Mouse (Mus musculus) cerebellum, postnatal 4 days (tissue): Measurements from ENCODE around the gene Slc7a7.
"Not testable (repeated sequence)": the region's sequence is repeated elsewhere in the genome, so short reads cannot be mapped to it uniquely, and the experiment has no call there.

Experiments
- DNase-seq, 2 experiments: peaks; one replicate each; pipeline ENCODE4 v3.0.0; 2022; ENCODE audit warnings: low spot score in 2 of 2, mixed read lengths in 1 of 2

Slc7a7 gene

GRCm38 (mm10) chr14:54377166-54377565 lies 40.4 kb downstream of the Slc7a7 start:
- DNase-seq, result no peak

- DNase-seq, result no peak
These were observed 41.7 kb downstream of the Slc7a7 start for GRCm38 (mm10) chr14:54375916-54376315.

- no peak for DNase-seq
These were observed 44.7 kb downstream of the Slc7a7 start for GRCm38 (mm10) chr14:54372923-54373322.

DNA sequence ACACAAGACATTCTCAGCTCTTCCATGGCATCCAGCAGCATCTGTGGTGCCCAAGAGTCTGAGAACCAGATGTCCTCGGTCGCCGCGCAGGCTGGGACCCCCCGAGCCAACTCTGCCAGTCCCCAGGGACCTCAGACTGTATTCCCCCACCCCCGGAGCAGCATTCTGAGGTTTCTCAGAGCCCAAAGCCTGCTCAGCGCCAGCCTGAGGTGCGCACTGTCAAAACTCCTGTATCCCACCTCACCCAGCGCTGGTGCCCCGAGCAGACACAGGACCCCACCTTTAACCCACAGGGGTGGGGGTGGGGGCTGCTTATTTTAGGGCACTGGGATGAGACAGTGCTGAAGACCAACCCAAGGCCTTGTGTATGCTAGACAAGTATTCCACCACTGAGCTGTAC lies 46.1 kb downstream of the Slc7a7 start:
- no peak for DNase-seq

GRCm38 (mm10) chr14:54370595-54370994 lies 47.0 kb downstream of the Slc7a7 start:
- no peak for DNase-seq

DNA sequence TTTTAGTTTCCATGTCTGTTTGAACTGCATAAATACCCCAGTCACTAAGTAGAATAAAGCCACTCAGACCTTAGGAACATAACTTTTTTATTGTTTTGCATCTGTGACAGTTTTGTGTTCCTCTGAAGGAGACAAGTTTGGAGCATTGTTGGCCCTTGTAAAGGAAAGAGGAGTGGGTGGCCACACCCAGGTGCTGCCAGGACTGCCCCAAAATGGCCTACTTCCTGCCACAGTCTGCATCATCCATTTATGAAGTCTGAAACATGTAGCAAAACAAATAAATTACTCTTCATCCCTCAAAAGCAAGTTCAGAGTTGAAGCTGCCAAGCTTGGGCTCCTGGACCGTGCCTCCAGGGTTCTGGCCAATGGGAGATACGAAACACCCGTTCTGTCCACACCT lies 48.2 kb downstream of the Slc7a7 start:
- DNase-seq, result no peak

DNA sequence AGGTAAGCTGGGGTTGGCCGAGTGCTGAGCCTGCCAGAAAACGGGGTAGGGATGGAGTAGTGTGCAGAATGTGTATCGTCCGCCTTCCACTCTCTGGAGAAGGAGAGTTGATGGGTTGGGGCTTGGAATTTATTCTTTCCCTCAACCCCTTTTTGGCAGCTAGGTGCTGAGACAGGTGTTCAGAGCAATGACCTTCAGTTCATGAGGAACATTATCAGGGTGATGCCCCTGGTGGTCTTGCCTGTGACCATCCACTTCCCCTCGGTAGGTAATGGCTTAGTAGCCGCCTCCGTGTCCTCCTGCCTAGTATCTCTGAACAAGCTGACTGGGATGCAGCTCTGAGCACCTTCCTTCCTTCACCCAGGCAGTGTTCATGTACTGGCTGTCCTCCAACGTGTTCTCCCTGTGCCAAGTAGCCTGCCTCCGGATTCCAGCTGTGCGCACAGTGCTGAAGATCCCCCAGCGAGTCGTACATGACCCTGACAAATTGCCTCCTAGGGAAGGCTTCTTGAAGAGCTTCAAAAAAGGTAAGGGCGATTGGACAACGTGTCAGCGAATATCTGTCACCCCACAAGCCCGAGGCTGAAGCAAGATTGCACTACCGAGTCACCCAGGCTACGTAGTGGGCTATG lies 50.0 kb downstream of the Slc7a7 start:
- DNase-seq, result no peak

DNA sequence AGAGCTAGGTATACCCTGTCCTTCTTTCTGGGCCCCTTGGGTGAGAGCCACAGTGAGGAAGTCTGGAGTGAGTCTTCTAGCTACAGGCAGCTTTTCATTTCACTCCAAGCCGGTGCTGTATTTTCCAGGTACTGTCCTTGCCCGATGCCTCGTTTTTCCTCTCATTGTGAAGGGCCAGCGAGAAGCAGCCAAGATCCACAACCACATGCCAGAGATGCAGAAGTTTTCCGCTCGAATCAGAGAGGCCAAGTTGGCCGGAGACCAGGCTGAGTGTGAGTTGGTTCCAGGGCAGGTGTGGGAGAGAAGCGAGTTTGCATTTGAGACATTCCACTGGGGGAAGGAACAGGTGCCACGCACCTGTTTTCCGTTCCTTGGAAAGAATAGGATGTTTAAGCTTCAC lies 51.0 kb downstream of the Slc7a7 start:
- DNase-seq, result no peak

GRCm38 (mm10) chr14:54365026-54365645 lies 52.4 kb downstream of the Slc7a7 start:
- DNase-seq, result no peak

DNA sequence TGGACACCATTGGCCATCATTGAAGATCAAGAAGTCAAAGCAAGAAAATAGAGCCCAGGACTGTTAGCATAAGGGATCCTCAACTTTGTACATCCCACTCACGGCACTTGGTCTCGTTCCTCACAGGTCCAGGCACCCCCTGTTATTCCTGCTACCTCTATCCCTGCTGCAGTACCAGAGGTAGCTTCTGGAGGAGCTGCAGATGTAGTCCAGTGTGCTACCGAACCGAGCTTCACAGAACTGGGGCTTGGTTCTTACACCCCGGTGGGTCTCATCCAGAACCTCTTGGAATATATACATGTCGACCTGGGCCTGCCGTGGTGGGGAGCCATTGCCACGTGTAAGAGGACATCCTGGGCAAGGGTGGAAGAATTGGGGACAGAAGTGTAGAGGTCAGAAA lies 54.4 kb downstream of the Slc7a7 start:
- DNase-seq, result no peak

DNA sequence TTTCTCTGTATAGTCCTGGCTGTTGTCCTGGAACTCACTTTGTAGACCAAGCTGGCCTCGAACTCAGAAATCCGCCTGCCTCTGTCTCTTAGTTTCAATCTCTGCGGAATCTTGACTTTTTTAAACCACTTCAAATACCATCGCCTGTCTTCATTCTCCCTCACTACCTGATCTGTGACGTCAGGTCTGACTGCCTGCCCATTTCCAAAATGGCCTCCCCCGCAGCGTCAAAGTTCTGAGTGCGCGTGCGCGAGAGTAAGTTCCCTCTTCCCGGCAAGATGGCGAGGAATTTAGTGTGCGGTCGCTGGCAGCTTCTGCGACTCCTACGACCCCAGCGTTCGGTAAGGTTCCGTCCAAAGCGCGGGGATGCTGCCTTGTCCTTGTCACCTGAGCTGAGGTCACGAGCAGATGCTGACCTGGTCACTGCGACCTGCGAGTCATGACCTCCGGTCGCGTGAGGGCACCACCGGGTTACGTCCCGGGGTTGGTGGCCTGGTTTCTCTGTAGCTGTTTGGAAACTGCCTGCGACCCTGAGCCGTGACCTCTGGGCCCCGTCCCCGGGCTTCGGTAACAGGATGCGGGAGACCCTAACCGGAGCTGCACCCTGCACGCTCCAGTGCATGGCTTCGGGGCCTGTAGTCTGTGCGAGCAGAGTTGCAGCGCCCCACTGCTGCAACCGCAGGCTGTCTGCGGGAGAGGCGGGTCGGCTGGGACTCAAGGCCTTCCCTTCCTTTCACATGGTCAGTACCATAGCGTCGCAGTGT lies 56.8 kb downstream of the Slc7a7 start, which contains the start of gene Oxa1l:
Gene Oxa1l, plus strand, starts transcription at position 258 of the 764 bp plus-strand sequence.
- DNase-seq, result peak; percentile 95 to 98

- no peak for DNase-seq
These were observed 63.2 kb downstream of the Slc7a7 start for GRCm38 (mm10) chr14:54354406-54354805.

DNA sequence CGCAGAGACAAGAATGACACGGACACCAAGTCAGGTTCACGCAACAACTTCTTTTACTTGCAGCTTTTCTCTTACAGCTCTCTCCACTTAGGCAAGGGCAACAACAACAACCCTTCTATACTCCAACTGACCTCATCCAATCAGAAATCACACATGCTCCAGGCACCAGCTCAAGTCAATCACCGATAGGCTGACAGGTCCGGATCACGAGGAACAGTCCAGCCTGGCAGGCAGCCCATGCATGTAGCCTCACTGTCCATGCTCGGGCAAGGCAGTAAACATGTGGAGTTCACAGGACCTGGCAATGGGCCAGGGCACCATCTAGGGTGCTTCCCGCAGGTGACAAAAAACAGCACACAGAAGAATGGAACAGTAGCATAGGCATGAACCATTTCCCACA lies 65.3 kb downstream of the Slc7a7 start:
- DNase-seq, result no peak

DNA sequence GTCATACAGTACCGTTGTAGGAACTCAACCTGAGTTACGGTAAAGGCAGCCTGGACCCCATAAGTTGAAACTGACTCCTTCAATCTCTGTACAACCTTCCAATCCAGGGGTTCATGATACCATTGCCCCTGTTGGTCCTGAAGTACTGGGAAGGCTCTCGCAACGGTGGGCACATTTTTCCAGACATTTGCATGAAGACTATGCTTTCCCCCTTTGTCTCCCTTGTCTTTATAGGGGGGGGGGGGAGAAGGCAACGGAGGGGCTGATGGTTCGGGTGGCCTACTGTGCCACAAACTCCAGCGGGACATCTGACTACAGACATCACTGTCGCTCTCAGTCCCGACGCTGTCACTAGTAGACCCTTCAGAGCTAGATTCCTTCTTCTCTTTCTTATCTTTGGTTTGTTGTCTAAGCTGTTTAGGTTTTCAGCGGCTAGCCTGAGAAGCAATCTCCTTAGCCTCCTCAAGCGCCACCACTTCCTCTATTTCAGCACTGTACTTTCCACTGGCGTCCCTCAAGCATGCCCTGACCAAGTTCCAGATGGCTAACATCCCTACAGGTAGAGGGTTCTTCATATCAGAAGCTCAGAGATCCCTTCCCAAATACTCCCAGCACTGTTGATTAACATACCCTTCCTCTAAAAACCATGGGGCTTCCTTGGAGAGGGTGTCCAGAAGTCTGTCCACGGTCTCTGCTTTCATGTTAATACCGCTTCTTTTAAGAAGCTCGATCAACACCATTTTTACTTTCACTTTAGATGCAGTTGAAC lies 66.6 kb downstream of the Slc7a7 start:
- DNase-seq, result not testable (repeated sequence)

DNA sequence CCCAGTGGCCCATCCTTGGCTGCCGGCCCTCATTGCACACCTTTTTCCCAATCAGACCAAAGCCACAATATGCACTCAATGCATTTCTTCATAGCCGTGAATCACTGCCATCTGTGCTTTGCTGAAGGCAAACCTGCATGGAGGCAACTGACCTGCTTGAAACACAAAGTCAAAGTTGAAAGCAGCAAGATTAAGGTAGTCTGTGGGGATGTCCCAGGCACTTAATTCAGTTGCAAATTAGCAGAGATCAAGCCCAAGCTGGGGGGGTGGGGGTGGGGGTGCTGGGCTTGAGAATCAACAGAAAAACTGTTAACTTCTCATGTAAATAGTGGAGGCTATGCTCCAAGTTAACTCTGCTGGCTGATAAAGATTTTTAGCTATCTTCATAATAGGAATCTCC lies 75.8 kb downstream of the Slc7a7 start:
- not testable (repeated sequence) for DNase-seq

GRCm38 (mm10) chr14:54340836-54341235 lies 76.7 kb downstream of the Slc7a7 start:
- no peak for DNase-seq

DNA sequence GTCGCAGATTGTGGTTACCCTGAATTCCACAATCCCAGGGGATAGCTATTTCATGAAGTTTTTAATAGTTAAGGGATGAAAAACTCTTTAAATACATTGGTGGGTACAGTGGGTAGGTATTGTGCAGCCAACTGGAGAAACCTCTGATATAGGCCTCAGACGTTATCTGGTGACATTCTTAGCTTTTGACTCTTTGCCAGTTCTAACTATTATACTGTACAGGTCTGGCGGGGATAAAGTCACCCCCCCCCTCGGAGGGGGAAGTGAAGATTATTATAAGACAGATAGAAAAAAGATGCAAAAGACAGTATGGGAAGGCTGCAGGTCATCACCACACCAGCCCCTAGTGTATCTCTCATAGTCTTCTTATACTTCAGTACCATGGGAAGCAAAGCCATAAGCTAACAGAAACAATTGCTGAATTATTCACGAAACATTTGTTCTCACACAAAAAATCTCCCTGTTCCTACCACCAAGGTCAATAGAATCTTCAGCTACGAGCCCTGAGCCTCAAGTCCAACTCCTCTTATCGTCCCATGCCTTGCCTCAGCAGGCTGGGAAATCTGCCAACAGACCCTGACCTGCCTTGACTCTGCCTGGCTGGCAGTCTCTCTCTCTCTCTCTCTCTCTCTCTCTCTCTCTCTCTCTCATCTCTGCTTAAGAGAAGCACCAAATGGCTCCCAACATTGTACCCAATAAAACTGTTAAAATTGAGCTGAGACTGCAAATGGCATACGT lies 84.0 kb downstream of the Slc7a7 start:
- no peak for DNase-seq

DNA sequence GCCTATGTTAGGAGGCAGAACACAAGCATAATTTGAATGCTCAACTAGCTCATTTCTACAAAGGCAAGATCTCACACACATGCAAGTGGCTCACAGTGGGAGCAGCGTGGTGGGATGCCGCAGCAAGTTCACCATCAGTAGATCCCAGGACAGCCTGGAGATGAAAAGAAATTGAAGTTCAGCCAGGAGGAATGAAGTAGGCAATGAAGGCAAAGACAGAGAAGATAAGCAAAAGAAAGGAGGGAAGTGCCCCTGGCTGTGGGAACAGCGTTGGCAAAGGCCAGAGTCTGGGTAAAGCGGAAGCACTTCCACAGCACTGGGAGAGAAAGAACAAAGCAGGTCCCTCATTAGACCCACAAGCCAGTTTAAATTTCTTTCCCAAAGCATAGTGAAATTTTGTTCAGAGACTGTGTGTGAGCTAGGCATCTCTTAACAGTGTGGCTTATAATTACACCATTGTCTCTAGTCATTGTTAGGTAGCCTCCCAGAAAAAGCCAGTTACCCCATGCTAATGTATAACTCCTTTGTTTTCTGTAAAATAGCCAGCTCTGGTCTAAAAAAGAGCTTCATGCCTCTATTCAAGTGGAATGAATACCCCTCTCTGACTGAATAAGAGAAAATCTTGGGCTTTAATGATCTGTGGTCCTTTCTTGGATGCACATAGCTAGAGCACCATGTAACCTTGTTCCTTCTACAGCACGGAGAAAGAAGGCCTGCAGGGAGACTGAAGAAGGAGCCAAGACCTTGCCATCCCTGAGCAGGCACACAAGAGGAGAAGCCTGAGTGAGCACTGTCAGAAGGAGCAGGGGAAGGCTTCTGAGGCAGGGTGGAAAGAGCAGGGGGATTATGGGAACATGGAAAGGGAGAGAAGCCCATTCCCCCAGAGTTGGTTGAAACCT lies 85.2 kb downstream of the Slc7a7 start:
- DNase-seq, result no peak

DNA sequence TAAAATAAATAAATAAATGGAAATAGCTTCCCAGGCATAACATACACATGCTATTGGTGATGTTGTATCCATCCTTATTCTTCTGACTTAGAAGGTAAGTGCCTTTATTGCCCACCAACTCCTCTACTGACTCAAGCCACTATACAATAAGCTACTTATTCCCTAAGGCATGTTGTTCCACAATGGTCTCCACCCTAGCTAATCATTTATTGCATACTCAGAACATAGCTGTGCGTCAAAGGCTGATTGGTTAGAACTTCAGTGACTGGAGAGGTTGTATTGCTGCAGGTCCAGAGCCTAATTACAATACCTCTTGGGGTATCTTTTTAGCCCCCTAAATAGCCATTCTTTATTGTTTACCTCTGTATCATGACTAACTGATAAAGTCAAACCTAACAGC lies 86.4 kb downstream of the Slc7a7 start:
- no peak for DNase-seq

DNA sequence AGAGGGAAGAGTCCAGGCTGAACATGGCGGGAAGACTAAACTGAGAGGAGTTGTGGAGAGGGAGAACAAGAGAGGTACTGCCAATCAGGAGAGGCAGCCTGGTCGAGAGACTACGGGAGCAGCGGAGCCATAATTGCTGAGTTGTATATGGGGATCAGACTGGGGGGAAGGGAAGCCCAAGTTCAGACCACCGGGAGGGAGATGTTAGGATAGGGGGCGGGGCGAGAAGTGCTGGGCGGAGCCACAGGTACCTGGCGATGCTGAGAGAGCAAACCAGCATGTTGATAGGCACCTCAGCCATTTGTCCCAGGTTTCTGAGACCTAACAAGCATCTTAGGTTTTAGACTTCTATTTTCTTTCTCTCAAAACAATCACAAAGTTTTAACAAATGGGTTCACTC lies 88.4 kb downstream of the Slc7a7 start:
- DNase-seq, result no peak
